Mouse (Mus musculus): ENCODE data around the gene Gm960.
A peak's percentile ranks its signal among the peaks of the same experiment; 100 is the strongest.

The Gm960 gene

DNA sequence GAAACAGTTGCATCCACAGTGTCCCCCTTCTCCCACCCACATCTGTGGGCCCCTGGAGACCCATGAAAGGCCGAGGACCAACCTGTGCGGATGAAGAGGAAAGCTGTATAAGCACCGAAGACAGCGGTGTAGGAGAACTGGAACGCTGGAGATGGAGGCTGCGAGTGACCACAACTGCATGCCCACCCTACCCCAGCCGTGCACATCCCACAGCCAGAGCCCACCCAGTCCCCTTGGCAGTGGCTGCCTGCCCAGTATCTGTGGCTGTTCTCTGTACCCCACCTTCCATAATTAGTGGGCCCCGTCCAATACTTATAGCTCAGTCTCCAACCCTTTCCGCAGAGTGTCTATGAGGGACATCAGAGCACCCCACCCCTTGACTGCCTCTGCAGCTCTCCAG, 75.0 kb downstream of the Gm960 start:
- DNase-seq (ENCODE audit: low read depth): no peak

DNA sequence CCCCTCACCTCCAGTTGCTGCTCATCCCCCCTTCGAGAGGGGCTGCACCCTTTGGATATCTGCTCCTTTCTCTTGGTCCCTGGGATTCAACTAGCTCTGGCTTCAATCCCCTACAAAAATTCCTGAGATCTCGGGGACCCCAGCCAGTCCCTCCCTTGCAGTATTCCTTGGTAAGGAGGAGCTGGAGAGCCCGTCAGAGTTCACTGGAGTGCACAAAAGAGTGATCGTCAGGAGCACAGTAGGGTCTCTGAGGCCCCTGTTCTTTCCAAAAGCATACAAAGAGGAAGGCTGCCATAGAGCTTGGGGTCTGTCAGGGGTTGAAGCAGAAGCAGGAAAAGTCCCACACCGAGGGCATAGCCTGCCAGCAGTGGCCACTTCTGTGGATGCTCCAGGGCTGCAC, 75.7 kb downstream of the Gm960 start:
- DNase-seq (ENCODE audit: low read depth): no peak

DNA sequence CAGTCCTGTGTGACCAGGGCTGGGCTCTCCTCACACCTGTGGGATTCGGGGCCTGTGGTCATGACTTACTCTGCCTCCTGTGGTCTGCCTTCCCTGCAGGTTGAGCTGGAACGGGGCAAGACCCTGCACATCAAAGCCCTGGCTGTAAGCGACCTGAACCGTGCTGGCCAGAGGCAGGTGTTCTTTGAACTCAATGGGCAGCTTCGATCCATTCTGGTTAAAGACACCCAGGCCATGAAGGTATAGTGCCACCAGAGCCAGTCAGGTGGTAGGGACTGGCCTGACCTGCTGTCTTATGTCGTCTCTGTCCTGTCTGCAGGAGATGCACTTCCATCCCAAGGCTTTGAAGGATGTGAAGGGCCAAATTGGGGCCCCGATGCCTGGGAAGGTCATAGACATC, 77.7 kb downstream of the Gm960 start:
- no peak for DNase-seq (ENCODE audit: low read depth)

DNA sequence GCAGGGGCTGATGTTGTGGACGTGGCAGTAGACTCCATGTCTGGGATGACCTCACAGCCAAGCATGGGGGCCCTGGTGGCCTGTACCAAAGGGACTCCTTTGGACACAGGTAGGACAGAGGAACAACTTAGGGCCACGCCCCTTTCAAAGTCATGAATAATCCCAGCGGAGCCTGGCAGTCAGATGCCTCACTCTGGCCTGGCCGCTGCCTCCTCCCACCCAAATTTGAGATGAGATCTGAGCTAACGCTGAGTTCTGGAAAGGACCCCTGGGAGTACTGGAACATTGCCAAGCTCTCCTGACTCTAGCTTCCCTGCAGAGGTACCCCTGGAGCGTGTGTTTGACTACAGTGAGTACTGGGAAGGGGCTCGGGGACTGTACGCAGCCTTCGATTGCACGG, 79.0 kb downstream of the Gm960 start:
- no peak for DNase-seq (ENCODE audit: low read depth)

DNA sequence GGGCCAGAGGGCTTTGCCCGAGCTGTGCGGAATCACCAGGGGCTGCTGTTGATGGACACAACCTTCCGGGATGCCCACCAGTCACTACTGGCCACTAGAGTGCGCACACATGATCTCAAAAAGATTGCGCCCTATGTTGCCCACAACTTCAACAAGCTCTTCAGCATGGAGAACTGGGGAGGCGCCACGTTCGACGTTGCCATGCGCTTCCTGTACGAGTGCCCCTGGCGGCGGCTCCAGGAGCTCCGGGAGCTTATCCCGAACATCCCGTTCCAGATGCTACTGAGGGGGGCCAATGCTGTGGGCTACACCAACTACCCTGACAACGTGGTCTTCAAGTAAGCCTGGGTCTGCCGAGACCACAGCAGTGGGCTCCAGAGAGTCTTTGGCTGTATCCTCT, 80.3 kb downstream of the Gm960 start:
- no peak for DNase-seq (ENCODE audit: low read depth)

DNA sequence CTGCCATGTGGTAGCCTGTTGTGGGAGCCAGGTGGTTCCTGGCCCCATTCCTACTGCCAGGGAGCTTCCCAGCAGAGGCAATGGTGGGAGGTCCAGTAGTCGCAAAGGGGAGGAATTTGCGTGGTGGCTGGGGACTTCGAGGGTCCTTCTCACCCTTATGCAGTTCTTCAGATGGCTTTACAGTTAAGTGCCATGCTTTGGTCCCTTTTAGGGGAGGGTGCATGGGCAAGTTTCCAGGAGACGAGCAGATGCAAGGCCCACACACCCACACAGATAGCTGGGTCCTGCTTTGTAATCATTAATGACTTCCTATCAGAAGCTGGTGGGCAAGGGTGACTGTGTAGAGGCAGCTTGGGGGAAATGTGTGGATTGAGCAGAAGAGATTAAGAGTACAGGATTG, 81.9 kb downstream of the Gm960 start:
- no peak for DNase-seq (ENCODE audit: low read depth)

DNA sequence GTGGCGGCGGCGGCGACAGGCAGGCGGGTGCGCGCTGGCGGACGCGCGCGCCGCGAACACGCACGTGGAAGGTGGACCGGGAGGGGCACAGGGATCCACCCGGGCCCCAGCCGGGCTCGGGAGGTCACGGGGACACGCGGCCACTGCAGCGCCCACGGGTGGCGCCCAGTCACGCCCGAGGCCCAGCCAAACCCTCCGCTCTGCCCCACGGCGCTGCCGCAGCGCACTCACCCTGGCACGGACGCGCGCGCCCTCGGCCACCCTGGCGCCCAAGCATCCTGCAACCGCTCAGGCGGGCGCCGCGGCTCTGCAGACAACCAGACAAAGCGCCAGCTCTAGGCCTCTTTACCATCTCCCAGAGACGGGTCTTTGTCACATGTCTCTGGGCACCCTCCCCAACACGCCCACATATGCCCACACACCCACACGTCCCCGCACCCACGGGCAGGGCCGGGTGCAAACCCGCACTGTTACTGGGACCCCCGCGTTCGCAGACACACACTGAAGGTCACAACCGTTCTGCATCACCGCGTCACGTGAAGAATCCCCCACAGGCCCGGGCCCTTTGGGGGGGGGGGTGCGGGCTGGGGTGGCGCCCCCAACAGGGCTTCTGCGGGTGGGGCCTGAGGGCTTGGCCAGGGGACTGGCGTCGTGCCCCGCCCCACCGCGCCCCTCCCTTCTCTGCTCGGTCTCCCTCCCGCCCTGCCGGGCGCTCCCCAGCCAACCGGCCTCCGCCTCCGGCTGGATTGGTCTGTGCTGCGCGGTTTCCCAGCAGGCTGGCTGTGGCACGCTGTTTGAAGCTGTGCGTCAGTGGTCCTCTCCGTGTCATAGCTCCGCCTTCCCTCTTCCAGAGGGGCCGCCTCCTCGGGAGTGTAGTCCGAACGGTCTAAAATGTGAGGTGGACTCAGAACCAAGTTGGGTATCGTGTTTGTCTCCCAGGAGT, 83.0 kb downstream of the Gm960 start, which contains the start of gene Lrfn4:
Gene Lrfn4 (minus strand): TSS at position 517 of the 943 bp plus-strand sequence.
- peak; percentile 68 for DNase-seq (ENCODE audit: low read depth)

DNA sequence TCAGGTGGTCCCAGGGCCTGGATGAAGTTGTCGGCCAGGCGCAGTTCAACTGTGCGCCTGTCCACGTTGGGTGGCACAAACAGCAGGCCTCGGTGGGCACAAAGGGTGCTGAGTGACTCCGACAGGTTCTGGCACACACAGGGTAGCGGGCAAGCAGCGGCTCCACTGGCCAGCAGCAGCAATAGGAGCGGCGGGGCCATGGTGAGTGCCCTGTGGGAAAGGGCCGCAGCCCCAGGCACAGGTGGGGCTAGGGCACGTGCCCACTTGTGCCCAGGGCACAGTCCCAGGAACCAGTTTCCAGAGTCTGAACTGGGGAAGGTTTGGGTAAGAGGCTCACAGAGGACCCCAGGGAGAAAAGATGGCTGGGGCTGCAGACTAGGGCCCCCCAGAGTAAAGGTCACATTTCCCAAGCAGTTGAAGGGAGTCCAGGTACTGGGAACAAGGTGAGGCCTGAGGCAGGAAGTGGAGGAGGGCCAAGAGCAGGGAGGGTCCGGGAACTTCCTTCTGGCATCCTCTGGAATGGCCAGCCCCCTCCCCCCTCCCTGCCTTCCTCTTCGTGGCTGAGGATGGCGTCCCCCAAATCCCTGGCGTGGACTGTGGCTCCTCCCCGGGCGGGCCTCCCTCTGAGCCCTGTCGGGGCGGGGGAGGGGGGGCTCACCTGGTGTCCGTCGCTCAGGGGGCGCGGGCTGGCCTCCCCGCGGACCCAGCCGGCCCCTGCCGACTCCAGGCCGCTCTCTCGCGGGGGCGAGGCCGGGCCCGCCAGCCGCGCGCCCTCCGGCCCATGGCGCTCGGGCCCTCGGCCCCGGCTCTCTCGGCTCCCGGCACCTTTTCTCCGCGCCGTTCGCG, 83.9 kb downstream of the Gm960 start:
- no peak for DNase-seq (ENCODE audit: low read depth)

DNA sequence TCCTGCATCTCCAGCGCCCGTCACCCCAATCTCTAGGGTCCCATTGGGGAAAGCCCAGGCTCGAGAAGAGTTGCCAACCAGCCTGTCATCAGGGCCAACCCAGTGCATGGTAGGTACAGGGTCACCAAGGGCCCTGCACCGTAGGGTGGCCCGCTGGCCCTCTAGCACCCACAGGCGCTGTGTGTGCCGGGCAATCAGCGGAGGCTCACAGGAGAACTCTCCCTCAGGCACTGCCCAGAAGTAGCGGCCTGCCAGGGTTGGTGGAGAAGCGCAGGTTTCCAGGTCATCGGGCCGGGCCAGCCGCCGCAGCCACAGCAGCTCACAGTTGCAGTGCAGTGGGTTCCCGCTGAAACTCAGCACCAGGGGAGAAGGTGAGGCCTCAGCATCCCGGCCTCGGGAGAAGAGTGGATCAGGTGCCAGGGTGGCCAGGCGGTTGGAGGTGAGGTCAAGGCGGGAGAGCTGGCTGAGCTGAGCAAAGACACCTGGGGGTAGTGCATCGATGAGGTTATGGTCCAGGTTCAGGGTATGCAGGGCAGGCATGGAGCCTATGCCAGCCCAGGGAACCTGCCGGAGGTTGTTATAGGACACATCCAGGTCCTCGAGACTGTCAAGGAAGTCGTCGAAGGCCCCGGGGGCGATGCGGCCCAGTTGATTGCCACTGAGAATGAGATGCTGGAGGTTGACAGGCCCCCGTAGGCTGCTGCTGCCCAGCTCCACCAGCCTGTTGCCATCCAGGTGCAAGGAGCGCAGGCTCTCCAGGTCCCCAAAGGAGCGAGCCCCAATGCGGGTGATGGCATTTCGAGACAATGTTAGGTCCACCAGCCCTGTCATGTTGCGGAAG, 84.8 kb downstream of the Gm960 start:
- DNase-seq (ENCODE audit: low read depth): no peak

DNA sequence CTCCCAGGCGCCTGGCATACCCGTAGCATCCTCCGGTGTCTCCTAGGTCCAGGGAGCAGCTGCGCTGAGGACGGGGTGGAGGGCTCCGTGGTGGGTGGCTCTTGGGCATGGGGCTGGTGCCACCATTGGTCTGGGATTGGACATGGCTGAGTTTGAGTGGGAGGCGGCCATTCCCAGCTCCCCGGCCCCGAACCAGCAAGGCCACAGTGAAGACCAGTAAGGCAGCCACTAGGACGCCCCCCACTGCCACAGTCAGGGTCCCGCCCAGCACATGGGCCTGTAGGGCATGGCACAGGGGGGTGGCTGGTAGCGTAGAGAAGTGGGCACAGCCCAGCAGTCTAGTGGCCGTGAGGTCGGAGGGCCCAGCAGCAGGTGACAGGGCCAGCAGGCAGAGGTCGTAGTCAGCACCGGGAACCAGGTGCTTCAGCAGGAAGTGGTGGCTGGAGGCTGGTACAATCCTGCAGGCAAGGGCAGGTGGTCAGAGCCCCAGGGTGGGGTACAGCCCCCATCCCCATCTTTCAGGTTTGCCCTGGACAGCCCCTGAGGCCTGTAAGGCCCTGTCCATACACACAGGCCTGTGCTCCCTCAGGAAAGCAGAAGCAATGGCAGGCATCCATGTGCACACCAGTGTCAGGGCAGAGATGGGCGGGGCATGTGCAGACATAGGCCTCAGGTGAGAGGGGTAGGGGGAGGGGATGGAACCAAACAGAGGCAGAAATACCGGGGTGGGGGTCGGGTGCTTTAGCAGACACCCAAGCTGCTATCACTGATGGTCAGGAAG, 86.1 kb downstream of the Gm960 start:
- DNase-seq (ENCODE audit: low read depth): no peak

DNA sequence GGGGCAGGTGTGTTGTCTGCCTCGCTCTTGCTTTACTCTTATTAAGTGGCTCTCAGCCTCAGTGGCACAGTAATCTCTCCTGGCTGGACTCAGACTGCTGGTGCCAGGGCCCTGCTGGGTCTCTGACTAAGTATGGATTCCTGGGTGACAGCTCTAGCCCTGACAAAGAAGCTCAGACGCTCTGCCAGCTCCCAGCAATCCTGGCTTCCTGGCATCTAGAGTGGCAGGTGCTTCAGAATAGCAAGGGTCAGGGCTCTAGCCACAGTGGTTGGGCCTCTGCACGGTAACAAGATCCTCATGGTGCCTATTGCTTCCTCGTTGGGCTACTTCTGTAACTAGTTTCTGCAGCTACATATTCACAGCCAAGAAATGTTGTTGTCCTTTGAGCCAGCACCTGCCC, 88.4 kb downstream of the Gm960 start:
- no peak for DNase-seq (ENCODE audit: low read depth)

DNA sequence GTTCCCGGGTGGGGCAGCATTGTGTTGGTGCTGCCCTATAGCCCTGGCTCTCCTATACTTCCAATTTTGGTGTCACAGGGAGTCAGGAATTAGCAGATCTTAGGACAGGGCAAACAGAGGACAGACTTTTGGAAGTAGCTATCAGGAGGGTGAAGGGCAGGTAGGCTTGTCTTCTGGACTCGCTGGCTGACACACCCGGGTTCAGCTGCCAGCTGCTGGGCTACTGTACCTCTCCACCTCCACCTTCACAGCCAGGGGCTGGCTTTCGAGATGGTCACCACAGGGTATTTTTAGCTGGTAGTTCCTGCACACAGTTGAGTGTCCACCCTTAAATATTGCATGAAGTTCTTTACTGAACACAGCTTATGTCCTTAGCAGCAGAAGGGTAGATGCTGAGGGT, 90.0 kb downstream of the Gm960 start:
- DNase-seq (ENCODE audit: low read depth): no peak

DNA sequence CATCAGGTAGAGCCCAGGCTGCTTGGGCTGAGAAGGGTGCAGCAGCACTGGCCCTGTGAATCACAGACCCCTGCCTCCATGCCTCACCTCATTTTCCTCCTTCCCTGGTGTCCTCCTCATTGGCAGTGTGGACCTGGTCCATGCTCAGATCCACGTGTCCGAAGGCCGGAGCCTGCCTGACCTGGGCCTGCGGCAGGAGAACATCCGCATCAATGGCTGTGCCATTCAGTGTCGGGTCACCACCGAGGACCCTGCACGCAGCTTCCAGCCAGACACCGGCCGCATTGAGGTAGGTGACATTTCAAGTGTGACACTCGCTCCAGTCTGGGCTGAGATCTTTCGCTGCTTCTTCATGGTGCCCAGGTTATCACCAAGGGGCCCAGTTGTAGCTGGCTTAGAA, 91.1 kb downstream of the Gm960 start:
- no peak for DNase-seq (ENCODE audit: low read depth)

DNA sequence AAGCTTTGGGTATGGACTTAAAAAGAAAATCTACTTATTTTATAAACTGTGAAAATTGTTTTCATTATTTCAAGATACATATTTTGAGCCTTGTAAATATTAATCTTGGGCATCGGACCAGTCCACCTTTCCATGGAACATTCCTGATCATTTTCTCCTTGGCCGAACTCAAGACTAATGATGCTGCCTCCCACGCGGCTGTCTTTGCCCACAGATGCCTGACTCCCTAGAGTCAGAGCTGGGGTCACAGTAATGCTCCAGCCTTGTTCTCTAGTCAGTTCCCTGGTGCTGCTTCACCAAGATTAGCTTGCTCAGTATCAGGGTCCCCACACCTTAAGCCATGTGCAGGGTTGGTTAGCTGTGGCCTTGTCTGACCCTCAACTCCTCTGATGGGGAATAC, 92.8 kb downstream of the Gm960 start:
- no peak for DNase-seq (ENCODE audit: low read depth)

DNA sequence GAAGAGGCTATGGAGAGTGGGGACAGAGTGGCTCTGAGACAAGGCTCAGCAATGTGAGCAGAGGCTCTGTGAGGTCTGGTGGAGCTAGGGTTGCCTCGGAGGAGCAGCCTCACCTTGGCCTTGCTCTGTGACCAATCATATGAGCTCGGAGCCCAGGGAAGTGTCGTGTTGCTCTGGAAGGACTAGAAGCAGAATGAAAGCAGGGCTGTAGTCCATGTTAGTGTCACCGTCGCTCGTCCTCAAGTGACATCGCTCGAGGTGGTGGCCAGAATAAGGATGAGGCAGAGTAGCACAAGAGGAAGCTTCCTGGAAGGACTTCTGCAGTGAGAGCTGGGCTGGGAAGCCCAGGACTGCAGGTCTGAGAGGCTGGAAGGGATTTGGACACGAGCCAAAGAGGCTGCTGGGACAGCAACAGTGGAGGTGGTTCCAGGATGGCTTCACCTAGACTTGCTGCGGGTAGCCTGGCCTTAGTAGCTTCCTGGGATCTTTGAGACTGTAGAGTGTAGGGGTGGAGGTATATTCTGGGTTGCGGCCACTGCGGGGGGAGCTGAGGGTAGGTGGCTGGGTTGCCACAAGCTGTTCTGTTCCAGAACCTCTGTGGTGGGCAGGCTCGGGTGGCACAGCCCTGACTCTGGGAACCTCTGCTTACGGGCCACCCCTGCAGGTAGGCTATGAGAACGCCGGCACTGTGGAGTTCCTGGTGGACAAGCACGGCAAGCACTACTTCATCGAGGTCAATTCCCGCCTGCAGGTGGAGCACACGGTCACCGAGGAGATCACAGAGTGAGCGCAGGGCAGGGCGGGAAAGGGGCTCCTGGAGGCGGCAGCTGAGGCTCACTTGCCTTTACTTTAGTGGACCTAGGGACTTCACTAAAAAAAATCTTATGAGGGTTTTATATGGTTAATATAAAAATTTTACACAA, 94.4 kb downstream of the Gm960 start:
- no peak for DNase-seq (ENCODE audit: low read depth)

DNA sequence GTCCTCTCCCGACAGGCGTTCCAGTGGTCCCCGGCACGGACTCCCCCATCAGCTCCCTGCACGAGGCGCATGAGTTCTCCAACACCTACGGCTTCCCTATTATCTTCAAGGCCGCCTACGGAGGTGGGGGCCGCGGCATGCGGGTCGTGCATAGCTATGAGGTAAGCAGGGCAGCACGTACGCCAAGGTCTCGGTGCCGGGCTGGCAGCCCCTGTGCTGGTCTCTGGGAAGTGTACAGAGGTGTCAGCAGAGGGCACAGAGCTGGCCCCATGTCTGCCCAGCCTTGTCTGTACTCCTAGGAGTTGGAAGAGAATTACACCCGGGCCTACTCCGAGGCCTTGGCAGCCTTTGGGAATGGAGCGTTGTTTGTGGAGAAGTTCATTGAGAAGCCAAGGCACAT, 96.0 kb downstream of the Gm960 start:
- DNase-seq (ENCODE audit: low read depth): no peak

DNA sequence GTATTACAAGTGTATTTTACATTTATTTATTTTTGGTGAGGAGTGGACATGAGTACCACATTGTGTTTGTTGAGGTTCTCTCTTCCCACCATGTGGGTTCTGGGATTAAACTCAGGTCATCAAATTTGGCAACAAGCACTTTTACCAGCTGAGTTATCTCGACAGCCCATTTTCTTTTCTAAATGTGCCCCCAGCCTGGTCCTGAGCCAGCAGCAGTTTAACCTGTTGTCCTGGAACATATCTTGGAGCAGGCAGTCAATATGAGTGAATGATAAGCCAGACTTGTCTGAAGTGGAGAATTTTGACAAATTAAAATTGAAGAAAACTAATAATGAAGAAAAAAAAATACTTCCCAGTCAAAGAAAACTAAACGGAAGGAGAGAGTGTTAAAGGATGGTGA, 102.4 kb downstream of the Gm960 start:
- no peak for DNase-seq (ENCODE audit: low read depth)

DNA sequence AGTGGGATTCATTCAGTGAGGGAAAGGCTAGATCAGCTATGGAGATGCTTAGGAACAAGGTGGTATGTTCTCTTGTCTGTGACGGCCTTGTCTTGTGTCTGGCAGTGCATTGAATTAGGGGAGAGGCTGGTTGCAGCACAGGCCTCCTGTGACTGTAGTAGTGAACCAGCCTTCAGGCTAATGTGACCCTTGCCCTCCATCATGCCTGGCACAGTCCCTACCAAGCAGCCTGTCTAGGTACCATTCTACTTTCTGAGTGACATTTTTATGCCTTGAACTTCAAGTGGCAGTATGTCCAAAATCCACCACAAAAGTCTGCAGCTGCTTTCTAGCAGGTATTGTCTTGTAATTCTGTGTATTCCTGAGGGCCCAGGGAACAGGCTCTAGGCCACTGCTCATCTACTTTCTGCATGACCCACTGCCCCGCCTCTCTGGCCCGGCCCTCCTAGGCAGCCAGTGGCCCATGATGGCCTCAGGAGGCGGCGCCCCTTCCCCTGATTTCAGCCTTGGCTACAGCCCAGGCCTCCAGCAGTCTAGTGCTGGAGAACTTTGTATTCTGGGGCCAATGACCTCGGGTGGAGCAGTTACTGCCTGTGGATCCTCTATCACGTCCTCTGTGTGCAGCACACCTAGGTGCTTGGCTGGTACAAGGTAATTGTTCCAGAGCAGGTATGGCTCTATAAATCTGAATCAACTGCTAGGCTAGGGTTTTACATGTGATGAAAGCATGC, 104.5 kb downstream of the Gm960 start:
- no peak for DNase-seq (ENCODE audit: low read depth)

DNA sequence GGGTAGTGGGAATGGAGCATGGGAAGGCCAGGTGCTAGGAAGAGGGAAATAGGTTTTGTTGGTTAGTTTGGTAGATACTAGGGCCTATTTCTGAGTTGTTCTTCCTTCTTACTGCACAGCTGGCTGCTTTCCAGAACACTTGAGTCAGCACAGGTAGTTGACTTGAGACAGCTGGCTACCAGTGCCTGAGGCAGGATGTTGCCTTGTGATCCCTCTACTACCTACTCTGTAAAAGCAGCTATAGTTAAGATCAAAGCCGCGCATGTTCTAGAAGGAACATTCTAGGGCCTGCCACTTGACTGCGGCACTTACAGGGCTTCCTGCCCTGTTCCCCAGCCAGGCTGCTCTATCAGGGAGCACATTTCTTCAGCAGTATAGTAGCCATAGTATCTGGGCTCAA, 108.4 kb downstream of the Gm960 start:
- DNase-seq (ENCODE audit: low read depth): no peak

DNA sequence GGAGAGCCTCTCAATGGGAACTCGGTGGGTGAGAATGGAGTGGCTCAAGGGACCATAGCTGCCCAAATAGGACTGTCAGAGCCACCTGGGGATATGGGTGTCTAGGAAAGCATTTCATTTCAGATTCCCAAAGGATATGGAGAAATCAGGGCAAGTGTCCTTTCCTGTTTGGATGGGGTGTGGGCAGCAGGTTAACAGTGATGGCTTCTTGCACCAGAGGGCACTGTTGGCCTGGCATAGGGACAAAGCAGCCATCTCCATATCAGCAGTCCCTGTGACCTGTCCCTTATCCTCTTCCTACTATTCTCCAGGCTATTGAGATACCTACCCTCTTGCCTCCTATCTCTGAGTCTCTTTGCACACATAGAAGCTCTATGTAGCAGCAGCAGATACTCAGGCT, 109.4 kb downstream of the Gm960 start:
- no peak for DNase-seq (ENCODE audit: low read depth)
